Mouse (Mus musculus) kidney, embryonic 14.5 days (tissue): ENCODE data around the gene Cfap54. TPM values are rescaled to one million over a fixed set of nuclear protein-coding genes. Genes with fewer than 3 reads are reported as not detected.

Experiments
- ATAC-seq: fragments of 200-750 bp; cut with Nextera tagmentation; 2 replicates; pipeline ENCODE4 v1.8.0; 2017; ENCODE audit warnings: moderate number of reproducible peaks, mild to moderate bottlenecking, moderate TSS enrichment, moderate library complexity; ENCODE audit not compliant: low FRiP score, low TSS enrichment
- H3K27ac ChIP-seq: fragments of 300-500 bp; sonication (generic); 2 replicates; pipeline ENCODE4 v1.5.1; 2014; ENCODE audit warnings: low read depth, mild to moderate bottlenecking, low read length, moderate library complexity, mixed read lengths
- H3K27me3 ChIP-seq: fragments of 300-500 bp; sonication (generic); 2 replicates; pipeline ENCODE4 v1.6.1; 2014; ENCODE audit warnings: mild to moderate bottlenecking, low read length; ENCODE audit not compliant: control insufficient read depth, insufficient read depth
- H3K36me3 ChIP-seq: fragments of 300-500 bp; sonication (generic); 2 replicates; pipeline ENCODE4 v1.6.1; 2014; ENCODE audit warnings: low read length, mixed read lengths; ENCODE audit not compliant: control insufficient read depth, insufficient read depth
- H3K4me1 ChIP-seq: fragments of 300-500 bp; sonication (generic); 2 replicates; pipeline ENCODE4 v1.6.1; 2014; ENCODE audit warnings: low read length, mixed read lengths; ENCODE audit not compliant: control insufficient read depth, insufficient read depth
- H3K4me2 ChIP-seq: fragments of 300-500 bp; sonication (generic); replicated peaks from 2 replicates; pipeline ENCODE4 v1.6.1; 2014; ENCODE audit warnings: low read depth, mild to moderate bottlenecking, low read length
- H3K4me3 ChIP-seq: fragments of 300-500 bp; sonication (generic); 2 replicates; pipeline ENCODE4 v1.5.1; 2014; ENCODE audit warnings: mild to moderate bottlenecking, low read length
- H3K9ac ChIP-seq: fragments of 300-500 bp; sonication (generic); 2 replicates; pipeline ENCODE4 v1.6.1; 2014; ENCODE audit warnings: low read depth, mild to moderate bottlenecking, low read length, moderate library complexity
- H3K9me3 ChIP-seq: fragments of 300-500 bp; sonication (generic); 2 replicates; pipeline ENCODE4 v1.6.1; 2016; ENCODE audit warnings: low read length; ENCODE audit not compliant: control insufficient read depth
- WGBS: fragments of 180-500 bp; shearing (Covaris S2); extraction: QIAGEN DNeasy Blood & Tissue Kit; methylation state at CpG from one replicate; pipeline ENCODE4 v1.1.7; 2014; 5-methylcytosine and 5-hydroxymethylcytosine counted together
- polyA plus RNA-seq: library from polyadenylated mRNA; unstranded; fragments of >200 nt; fragmentation: Nextera tagmentation; extraction: Ambion mirVana; gene quantifications from 2 replicates; pipeline ENCODE4 v1.2.1, GENCODE M21; 2014

Gene Cfap54
- 0.33 and 0.49 TPM in 2 replicates for polyA plus RNA-seq

DNA sequence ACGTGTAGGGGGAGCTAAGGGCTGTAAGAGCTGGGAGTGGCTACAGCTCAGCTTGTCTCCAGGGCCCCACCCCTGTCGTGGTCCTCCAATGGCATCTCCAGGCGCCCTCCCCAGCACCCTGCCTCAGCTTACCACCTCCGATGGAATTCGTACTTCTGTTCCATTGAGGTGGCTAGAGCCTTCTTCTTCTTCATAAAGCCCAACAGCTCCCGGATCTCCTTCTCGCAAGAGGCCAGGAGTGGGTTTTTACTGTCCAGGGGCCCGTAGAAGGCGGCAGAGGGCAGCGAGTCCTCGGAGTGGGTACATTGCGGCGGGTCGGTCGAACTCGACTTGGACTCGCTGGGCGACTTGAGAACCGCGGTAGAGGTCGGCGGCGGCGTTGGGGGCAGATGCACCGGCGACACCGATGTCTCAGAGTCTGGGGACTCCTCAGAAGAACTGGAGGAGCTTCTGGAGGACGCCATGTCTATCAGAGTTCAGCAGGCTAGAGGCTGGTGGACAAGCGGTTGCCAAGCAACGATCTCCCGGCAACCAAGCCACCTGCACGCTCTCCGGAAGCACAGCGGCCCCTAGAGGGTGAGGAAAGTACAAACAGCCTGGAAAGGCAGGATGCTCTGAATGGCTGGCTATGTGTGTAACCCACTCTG lies at the start of gene Cfap54:
Gene Cfap54 (minus strand): TSS at position 486 of the 647 bp plus-strand sequence.
- peak; percentile 94 for ATAC-seq
- H3K9ac ChIP-seq, result no peak within 1 kb of the TSS
- H3K27ac ChIP-seq, result no peak within 1 kb of the TSS
- peak within 1 kb of the TSS; percentile 41 for H3K4me3 ChIP-seq
- peak within 1 kb of the TSS; percentile 51 for H3K4me2 ChIP-seq
- H3K36me3 ChIP-seq, result no peaks in the 10 kb centered on the region
- no peaks in the 10 kb centered on the region for H3K27me3 ChIP-seq
- H3K9me3 ChIP-seq, result no peaks in the 10 kb centered on the region
- no peaks in the 10 kb centered on the region for H3K4me1 ChIP-seq
- under 1% methylated on average over 34 of the region's 34 CpGs for WGBS

DNA sequence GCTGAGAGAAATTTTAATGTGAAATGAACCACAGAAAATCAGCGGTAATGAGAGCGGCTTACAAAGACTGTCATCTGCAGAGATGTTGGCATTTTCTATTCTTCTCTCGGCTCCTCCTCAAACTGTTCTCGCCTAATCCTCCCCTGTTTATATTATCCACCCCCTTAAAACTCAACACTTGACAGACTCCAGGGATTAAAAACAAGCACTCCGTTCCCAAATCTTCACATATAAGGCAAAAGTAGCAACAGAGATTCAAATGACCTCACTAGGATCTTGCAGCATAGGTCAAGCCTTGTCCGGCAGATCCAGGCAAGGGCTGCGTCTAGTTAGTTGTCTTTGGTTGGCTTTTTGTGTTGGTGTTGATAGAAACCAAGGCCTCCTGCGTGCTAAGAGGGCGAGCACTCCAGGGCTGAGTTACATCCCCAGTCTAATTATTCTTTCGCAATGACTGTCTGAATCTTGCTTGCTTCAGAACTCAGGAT lies 49.1 kb upstream of the Cfap54 start:
- Histone ChIP-seq H3K36me3 (no peaks in the 10 kb centered on the region), H3K27ac (no peak overlapping the region), H3K9ac (no peak overlapping the region), H3K4me3 (no peak overlapping the region), H3K27me3 (no peaks in the 10 kb centered on the region), H3K4me1 (no peaks in the 10 kb centered on the region), H3K4me2 (no peak overlapping the region), H3K9me3 (no peaks in the 10 kb centered on the region)
- no peak for ATAC-seq
- 85% methylated on average over 10 of the region's 10 CpGs for WGBS

DNA sequence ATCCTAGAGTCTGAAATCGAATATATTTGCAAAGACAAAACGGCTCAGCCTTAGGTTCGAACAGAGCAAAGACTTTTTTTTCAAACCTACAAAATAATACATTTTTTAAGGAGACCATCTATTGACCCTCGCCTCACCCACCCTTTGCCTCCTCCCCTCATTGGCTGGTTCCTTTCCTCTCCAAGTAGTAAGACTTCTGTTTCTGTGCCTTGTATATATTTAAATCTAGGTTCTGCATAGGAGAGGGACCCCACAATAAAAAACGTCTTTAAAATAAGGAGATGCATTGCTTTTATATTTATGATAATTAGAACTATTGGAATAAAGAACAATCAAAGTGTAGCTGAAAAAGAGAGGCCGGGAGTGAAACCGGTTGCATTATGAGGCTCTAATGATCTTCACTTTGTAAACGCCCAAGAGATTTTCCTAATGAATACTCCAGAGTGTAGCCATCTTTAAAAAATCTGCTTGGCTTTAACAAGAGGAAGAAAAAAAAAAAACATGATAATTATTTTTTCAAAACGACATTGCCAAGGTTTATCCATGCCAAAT lies 48.6 kb upstream of the Cfap54 start:
- Histone ChIP-seq H3K27me3 (no peaks in the 10 kb centered on the region), H3K9ac (no peak overlapping the region), H3K4me2 (no peak overlapping the region), H3K9me3 (no peaks in the 10 kb centered on the region), H3K27ac (no peak overlapping the region), H3K4me3 (no peak overlapping the region), H3K36me3 (no peaks in the 10 kb centered on the region), H3K4me1 (no peaks in the 10 kb centered on the region)
- no peak for ATAC-seq
- WGBS, result 84% methylated on average over 9 of the region's 9 CpGs

DNA sequence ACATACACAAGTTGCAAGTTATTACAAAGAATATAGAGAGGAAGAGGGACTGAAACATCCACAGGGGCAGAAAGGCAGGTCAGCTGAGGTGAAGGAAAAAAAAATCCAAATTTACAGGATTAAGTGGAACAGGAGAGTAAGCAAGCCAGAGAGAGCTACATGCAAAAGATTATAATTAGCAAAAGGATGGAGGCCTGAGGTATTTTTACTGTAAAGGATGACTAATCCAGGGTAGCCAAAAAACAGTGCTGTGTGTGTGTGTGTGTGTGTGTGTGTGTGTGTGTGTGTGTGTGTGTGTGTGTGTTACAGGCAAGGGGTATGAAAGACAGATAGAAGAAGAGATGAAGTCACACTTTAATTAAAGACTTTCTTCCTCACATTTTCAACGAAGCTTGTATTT lies 47.9 kb upstream of the Cfap54 start:
- H3K36me3 ChIP-seq, result no peaks in the 10 kb centered on the region
- no peaks in the 10 kb centered on the region for H3K27me3 ChIP-seq
- H3K4me1 ChIP-seq, result no peaks in the 10 kb centered on the region
- no peak for ATAC-seq
- WGBS, result 76% methylated on average over 1 of the region's 1 CpGs
- no peak overlapping the region for H3K4me2 ChIP-seq
- no peaks in the 10 kb centered on the region for H3K9me3 ChIP-seq
- H3K27ac ChIP-seq, result no peak overlapping the region
- H3K9ac ChIP-seq, result no peak overlapping the region
- no peak overlapping the region for H3K4me3 ChIP-seq

DNA sequence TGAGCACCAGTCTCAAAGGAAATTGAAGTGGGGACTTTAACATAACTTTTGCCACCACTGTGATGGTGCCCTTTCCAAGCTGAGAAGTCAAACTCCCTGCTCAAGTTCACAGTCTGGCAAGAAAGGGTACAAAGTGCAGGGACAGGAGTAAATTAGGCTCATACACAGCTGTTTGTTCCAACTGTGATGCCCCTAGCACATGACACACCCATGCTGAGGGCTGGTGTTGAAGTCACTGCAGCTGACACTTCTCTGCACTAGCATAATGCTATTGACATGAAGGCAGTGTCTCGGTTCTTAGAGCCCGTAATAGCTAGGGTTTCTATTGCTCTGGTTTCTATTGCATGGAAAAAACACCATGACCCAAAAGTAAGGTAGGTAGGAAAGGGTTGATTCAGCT lies 47.1 kb upstream of the Cfap54 start:
- Histone ChIP-seq H3K4me3 (no peak overlapping the region), H3K4me2 (no peak overlapping the region), H3K9ac (no peak overlapping the region), H3K27me3 (no peaks in the 10 kb centered on the region), H3K36me3 (no peaks in the 10 kb centered on the region), H3K27ac (no peak overlapping the region), H3K9me3 (no peaks in the 10 kb centered on the region), H3K4me1 (no peaks in the 10 kb centered on the region)
- WGBS, result 87% methylated on average over 2 of the region's 2 CpGs
- no peak for ATAC-seq

DNA sequence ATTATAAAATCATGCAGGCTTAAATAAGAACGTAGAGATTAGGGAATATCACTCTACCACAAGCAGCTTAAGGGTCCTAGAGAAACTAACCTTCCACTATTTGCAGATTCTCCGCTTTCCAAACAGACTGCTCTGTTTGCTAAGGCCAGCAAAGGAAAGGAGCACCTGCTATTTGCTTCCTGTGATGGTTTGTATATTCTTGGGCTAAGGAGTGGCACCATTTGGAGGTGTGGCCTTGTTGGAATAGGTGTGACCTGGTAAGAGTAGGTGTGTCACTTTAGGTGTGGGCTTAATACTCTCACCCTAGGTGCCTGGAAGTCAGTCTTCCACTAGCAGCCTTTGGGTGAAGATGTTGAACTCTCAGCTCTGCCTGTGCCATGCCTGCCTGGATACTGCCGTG lies 44.6 kb upstream of the Cfap54 start:
- no peaks in the 10 kb centered on the region for H3K36me3 ChIP-seq
- no peak overlapping the region for H3K4me3 ChIP-seq
- H3K9ac ChIP-seq, result no peak overlapping the region
- WGBS, result 85% methylated on average over 3 of the region's 3 CpGs
- ATAC-seq, result no peak
- H3K4me1 ChIP-seq, result no peaks in the 10 kb centered on the region
- no peaks in the 10 kb centered on the region for H3K9me3 ChIP-seq
- no peak overlapping the region for H3K27ac ChIP-seq
- no peaks in the 10 kb centered on the region for H3K27me3 ChIP-seq
- H3K4me2 ChIP-seq, result no peak overlapping the region

DNA sequence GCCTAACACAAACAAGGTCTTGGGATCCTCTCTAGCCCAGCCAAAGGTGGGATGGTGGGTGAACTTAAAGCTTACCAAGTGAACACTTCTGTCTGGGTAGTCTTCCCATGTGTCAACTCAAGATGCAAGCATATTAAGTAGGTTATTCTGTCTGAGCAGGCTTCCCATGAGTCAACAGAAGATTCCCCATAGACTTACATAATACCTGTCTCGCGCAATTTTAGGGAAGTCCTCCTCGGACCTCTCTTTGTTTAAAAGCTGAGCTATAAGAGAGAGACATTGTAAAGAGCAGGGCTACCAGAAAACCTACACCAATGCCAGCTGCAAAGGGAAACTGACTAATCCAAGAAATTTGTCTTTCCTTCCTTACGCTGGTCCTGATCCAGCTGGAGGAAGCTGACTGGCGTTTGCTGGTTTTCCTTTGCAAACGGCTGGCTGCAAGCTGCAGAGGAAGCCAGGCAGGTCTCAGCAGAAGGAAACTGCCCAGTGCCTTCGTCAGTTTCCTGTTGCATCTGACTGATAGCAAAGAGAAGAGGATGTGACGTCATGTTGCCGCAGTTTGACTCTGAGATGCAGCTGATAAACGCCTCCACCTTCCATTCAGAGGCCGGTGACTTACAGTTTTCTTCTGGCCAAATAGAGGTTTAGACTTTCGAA lies 42.7 kb upstream of the Cfap54 start:
- H3K9ac ChIP-seq, result no peak overlapping the region

DNA sequence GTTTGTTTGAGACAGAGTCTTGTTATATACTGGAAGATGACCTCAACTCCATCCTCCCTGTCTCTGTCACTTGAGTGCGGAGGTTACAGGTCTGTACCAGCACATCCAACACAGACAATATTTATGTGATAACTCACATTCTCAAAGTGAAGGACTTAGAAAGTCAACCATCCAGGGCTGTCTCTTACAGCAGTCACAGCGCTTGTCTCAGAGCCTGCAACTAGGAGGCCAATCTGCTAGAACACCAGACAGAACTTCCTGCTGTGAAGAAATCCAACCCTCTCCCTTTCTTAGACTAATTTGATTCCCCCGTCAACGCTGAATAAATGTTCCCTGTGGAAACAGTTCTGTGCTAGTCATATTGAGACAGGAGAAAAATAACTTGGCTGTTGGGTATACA lies 41.9 kb upstream of the Cfap54 start:
- 89% methylated on average over 4 of the region's 4 CpGs for WGBS
- no peak for ATAC-seq
- Histone ChIP-seq H3K27me3 (no peaks in the 10 kb centered on the region), H3K4me2 (no peak overlapping the region), H3K9ac (no peak overlapping the region), H3K36me3 (no peaks in the 10 kb centered on the region), H3K4me3 (no peak overlapping the region), H3K27ac (peak overlapping the region; percentile 39; the same call in 1 of the 2 replicates), H3K9me3 (0 out of 2 replicates have a peak, but pooled peaks cover 3% of the 10 kb centered on the region), H3K4me1 (no peaks in the 10 kb centered on the region)

More for the DNA sequence above, 42.7 kb upstream of the Cfap54 start:
- no peak overlapping the region for H3K4me2 ChIP-seq
- no peaks in the 10 kb centered on the region for H3K9me3 ChIP-seq
- H3K4me3 ChIP-seq, result no peak overlapping the region
- H3K4me1 ChIP-seq, result no peaks in the 10 kb centered on the region
- peak overlapping the region; percentile 39; the same call in 1 of the 2 replicates for H3K27ac ChIP-seq
- 65% methylated on average over 12 of the region's 12 CpGs for WGBS
- ATAC-seq, result no peak
- no peaks in the 10 kb centered on the region for H3K36me3 ChIP-seq
- no peaks in the 10 kb centered on the region for H3K27me3 ChIP-seq
